Mouse (Mus musculus): ENCODE measurements around the gene Olfr896-ps1.

The Olfr896-ps1 gene

DNA sequence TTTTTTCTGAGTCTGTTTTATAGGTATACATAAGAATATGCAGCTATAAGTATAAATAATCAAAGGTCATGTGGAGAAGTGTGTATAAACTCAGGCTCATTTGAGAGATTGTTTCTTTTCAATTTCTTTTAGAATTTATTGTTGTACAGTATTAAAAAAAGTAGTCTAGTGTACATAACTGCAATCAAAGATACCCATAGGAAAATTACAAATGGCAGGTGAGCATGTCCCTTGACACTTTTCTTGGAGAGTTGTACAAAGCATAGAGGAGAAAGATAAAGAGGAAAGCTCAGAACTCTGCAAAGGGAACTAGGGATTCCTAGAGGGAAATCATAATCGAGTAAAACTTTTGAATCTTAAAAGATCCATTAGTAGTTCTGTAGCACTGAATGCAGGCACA, at the start of gene Olfr896-ps1:
TSS of gene Olfr896-ps1 (plus strand) at position 301 of the 400 bp plus-strand sequence.
- DNase-seq (ENCODE audit: low read depth), result no peak

DNA sequence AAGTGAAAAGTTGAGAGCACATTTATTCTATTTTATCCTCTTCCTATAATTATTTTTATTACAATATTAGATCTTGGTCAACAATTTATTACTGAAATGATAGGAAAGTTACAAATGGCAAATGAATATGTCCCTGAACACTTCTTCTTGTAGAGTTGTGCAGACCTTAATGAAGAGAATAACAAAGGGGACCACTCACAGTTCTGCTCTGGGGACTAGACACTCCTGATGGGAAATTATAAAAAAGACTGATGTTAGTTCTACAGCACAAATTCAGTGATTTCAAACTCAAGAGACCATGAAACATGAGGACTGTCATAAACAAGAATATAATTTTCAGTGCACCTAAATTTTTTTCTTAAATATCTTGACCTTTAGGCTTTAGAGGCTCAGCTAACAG, 38.4 kb upstream of the Olfr896-ps1 start, which contains the start of gene Olfr143:
TSS of gene Olfr143 (plus strand) at position 301 of the 400 bp plus-strand sequence.
- no peak for DNase-seq (ENCODE audit: low read depth)

DNA sequence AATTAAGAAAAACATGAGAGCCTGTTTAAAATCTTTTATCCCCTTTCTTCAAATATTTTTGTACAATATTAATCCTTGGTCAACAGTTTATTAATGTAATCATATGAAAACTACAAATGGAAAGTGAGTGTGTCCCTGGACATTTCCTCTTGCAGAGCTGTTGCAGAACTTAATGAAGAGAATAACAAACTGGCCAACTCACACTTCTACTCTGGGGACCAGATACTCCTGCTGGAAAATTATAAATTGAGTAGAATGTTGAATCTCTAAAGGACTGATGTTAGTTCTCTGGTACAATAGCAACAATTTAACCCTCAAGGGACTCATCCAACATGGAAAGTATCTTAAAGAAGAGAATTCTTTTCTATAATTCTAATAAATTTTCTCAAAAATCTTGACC, 23.4 kb upstream of the Olfr896-ps1 start, which contains the start of gene Olfr895:
TSS of gene Olfr895 (plus strand) at position 301 of the 400 bp plus-strand sequence.
- DNase-seq (ENCODE audit: low read depth), result no peak

DNA sequence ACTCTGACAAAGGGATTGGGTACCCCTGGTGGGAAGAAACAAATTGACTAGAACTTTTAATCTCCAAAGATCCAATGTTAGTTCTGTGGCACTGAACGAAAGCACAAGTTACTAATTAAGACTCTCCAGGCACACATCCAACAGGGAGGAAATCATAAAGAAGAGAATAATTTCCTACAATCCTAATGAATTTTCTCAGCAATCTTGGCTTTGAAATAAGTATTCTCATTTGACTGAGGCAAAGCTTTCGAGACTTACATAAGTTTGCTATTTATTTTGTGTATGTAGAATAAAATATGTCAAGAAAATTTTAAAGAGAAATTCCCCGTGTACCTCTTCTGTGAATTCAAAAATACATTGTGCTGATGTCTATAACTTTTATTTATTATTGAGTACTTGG, 37.9 kb downstream of the Olfr896-ps1 start, which contains the start of gene Olfr25:
TSS of gene Olfr25 (plus strand) at position 301 of the 400 bp plus-strand sequence.
- DNase-seq (ENCODE audit: low read depth), result no peak

Data from c-Kit-positive CD71-negative TER-119-negative erythroid progenitor cells, embryonic 14.5 days (primary cell).